Mouse (Mus musculus) ES-E14 (cell line): ENCODE data around the gene Eif2b5.

Source experiments
- CHD2 ChIP-seq: IDR thresholded peaks from 2 replicates; pipeline ENCODE4 v1.6.1; 2014; ENCODE audit warnings: mild to moderate bottlenecking, low read depth, low read length, inconsistent platforms
- HCFC1 ChIP-seq: IDR thresholded peaks from 2 replicates; pipeline ENCODE4 v1.6.1; 2012; ENCODE audit warnings: low read length, inconsistent platforms, borderline replicate concordance; ENCODE audit not compliant: insufficient read depth
- MAFK ChIP-seq: IDR thresholded peaks from 2 replicates; pipeline ENCODE4 v1.6.1; 2014; ENCODE audit warnings: mild to moderate bottlenecking, low read depth, low read length, inconsistent platforms; ENCODE audit not compliant: insufficient read depth
- ZNF384 ChIP-seq: IDR thresholded peaks from 2 replicates; pipeline ENCODE4 v1.6.1; 2012; ENCODE audit warnings: low read depth, low read length, inconsistent platforms

- TF ChIP-seq ZNF384 (no peak), HCFC1 (peak; percentile 57; the same call in 1 of the 2 replicates), MAFK (no peak), CHD2 (no peak)
These were observed 18.1 kb downstream of the Eif2b5 start, which contains the start of gene Dvl3 for GRCm38 (mm10) chr16:20516726-20517201.
